Mouse (Mus musculus) cerebral cortex, adult 2 months (tissue): ENCODE results near the gene Slc27a4.

Source experiments
- WGBS: fragments of 180-500 bp; shearing (Covaris S2); methylation state at CpG from one replicate; pipeline ENCODE4 v1.1.7; 2018; 5-methylcytosine and 5-hydroxymethylcytosine counted together

Slc27a4 gene

DNA sequence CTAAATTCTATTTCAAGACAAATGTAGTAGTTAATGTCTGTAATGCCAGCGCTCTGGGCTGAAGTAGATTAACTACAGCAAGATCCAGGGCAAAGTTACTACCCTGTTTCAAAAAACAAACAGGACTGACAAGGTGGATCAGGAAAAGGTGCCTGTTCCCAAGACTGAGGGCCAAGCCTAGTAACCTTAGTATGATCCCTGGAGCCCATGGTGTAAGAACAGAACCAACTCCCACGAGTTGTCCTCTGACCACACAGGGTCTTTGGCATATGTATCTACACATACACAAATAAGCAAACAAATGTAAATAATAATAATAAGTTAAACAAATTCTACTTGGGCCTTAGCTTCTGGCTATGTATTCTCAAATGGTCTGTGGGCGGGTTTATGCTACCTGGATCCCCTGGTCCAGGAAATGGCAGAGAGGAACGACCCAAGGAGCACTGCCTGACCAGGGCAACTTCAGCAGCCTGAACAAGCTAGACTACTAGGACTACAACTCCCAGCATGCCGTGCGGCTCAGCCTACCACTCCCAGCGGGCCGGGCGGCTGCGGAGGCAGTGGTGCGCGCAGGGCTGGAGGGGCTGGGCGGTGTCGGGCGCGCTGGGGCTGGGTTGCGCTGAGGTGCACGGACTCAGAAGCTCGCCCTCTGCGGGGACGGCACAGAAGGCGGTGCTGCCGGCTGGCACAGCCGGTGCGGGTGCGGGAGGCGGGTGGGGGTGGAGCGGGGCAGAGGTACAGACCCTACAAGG is at the start of gene Slc27a4:
Slc27a4 (plus strand) TSS at position 560 of the 752 bp plus-strand sequence.
- WGBS: 5% methylated on average over 28 of the region's 28 CpGs

GRCm38 (mm10) chr2:29764831-29765230 is 37.6 kb upstream of the Slc27a4 start:
- WGBS: 0% methylated on average over 1 of the region's 1 CpGs

- 73% methylated on average over 11 of the region's 11 CpGs for WGBS
Measured at GRCm38 (mm10) chr2:29767976-29768709, 34.3 kb upstream of the Slc27a4 start.

DNA sequence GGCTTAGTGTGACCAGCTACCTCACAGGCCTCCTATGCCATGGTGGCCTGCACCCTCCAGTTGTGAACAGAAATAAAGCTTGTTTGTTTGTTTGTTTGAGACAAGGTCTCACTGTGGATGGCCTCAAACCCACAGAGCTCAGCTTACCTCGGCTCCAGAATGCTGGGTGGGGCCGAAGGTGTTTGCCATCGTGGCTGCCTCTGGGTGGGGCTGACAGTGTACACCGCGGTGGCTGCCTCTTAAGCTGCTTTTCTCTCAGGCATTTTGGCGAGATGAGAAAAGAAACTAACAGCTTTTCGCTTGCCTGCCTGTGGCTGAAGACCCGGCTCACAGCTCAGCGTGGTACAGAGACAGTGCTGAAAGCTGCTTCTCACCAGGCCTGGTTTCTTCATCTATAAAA is 33.5 kb upstream of the Slc27a4 start:
- WGBS: 69% methylated on average over 9 of the region's 9 CpGs

GRCm38 (mm10) chr2:29771611-29772461 is 30.6 kb upstream of the Slc27a4 start:
- 77% methylated on average over 8 of the region's 8 CpGs for WGBS

GRCm38 (mm10) chr2:29773323-29773722 is 29.1 kb upstream of the Slc27a4 start:
- 94% methylated on average over 4 of the region's 4 CpGs for WGBS

DNA sequence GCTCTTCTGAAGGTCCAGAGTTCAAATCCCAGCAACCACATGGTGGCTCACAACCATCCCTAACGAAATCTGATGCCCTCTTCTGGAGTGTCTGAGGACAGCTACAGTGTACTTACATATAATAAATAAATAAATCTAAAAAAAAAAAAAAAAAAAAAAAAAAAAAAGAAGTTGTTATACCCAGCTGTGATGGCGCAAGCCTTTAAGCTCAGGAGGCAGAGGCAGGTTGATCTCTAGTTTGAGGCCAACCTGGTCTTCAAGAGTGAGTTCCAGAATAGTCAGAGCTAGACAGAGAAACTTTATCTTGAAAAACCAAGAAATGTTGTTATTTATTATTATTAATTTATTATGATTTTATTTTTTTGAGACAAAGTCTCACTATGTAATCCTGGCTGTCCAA is 21.2 kb upstream of the Slc27a4 start:
- 94% methylated on average over 2 of the region's 2 CpGs for WGBS

DNA sequence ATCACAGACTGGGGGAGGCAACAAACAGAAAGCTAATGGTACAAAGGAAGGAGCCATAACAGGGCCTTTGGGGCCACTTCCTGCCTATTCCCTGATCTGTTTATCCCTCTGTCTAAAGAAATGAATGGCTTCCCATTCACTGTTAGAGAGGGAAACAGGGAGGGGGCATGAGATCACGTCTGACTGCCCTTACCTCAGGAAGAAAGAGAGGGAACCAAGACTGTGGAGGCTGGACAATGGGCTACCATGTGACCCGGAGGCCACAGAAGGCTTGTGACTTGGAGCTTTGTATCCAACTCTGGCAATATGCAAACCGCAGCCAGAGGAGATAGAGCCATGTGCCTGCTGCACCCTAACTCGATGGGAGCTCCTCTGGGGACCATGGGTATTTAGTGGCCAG is 18.1 kb upstream of the Slc27a4 start:
- WGBS: 63% methylated on average over 4 of the region's 4 CpGs

- WGBS: 2% methylated on average over 31 of the region's 31 CpGs
Measured at GRCm38 (mm10) chr2:29787104-29787917, 15.1 kb upstream of the Slc27a4 start, which contains the start of gene Coq4. Coq4 (plus strand) TSS chr2:29787493.

- 1% methylated on average over 45 of the region's 45 CpGs for WGBS
Measured at GRCm38 (mm10) chr2:29787937-29788681, 14.3 kb upstream of the Slc27a4 start, which contains the start of gene Trub2. Trub2 (minus strand) TSS chr2:29788502.

GRCm38 (mm10) chr2:29792772-29793487 is 9.5 kb upstream of the Slc27a4 start:
- 87% methylated on average over 2 of the region's 2 CpGs for WGBS

DNA sequence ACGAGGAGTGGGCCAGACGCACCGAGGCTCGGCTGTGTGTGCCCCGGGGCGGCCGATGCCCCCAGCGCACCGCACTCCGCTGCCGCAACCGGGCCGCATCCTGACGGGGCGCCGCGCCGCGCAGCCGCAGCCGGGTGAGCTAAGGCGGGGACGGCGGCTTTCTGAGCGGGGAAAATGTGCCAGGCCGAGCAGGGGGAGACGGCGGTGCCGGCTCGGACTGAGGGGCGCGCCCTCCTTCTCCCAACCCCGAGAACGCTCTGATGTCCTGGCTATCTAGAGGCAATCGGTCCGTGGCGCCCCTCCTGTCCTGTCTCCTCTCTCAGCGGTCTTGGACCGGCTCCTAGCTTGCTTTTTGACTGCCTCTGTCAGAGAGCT is 380 bp downstream of the Slc27a4 start:
- under 1% methylated on average over 38 of the region's 39 CpGs for WGBS

GRCm38 (mm10) chr2:29803400-29803831 is 982 bp downstream of the Slc27a4 start:
- WGBS: 13% methylated on average over 6 of the region's 6 CpGs

- whole genome bisulfite sequencing: 79% methylated on average over 11 of the region's 11 CpGs
Measured at GRCm38 (mm10) chr2:29815678-29816371, 13.4 kb downstream of the Slc27a4 start.

DNA sequence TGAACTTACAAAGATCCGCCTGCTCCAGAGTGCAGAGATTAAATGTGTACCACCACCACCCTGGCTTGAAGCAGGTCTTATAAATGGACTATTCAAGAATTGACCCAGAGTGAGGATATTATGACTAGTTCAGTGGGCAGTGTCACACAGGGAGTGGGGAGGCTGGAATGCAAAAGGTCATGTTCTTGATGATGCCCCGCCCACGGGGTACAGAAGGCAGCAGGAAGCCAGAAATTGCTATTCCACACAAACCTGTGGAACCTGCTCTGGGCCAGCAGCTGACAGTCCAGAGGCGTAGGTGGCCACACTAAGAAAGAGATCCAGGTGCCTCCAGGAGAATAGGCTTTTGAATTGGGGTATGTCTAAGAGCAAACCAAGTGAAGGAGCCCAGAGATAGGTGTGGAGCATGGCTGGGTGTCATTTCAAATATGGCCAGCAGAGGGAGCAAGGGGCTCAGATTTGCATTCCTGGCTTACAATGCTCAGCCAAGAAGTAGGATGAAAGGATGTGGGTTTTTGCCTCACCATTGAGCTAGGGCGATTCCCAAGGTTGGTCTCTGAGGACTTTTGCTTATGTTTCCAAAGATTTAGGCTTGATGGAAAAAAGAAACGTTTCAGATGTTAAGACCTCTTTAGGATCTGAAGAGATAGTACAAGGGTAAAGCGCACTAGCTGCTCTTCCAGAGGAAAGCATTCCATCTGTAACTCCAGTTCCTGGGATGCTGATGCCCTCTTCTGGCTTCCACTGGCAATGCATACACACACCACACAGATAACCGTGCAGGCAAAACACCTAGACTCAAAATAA is 15.2 kb downstream of the Slc27a4 start:
- 33% methylated on average over 8 of the region's 8 CpGs for WGBS

DNA sequence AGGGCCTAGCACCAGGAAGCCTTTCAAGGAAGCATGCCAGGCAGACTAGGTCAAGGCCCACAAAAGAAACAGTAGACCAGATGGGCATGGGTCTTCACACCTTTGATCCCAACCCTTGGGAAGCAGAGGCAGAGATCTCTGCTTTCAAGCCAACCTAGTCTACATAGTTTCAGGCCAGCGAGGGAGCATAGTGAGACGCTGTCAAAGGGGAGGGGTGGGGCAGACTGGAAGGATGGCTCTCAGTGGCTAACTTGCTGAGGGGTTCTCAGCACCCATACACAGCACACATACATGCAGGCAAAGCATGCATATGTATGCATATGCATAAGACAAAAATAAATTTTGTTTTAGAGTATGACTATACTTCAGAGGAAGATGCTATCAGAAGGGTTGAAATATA is 16.9 kb downstream of the Slc27a4 start:
- WGBS: 23% methylated on average over 2 of the region's 2 CpGs

DNA sequence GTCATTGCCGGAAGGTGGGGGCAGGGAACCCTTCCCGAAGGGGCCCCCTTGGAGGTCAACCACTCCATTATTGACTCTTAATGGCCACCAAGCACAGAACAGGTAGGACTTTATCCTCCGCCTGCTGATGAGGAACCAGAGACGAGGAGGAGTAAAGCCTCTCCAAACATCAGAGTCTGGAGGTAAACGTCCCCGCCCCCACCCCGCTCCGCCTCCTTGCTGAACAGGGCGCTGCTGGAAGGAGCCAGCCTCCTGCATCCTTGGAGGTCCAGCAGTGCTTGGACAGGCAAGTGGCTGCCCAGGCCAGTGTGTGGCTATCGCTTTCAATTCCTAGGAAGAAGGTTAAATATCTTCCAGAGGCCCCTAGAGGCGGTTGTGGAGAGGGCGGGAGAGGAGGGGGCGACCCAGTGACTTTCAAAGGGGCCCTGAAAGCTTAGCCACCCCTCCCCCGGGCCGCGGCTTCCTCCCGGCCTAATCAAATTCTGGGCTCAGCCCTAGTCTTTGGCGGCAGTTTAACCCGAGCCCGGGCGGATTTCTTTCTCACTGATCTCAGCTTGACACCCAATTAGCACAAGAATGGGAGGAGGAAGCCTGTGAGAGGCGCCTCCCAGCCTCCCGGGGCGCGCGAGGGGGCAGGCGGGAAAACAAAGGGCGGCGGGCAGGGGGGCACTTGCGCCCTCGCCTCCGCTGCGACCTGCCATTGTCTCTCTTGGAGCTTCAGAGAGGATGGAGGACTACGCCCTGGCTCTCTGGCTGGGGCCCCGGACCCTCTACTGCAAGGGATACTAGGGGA is 17.8 kb downstream of the Slc27a4 start, which contains the start of gene Urm1:
Urm1 (plus strand) TSS at position 51 of the 793 bp plus-strand sequence.
- 2% methylated on average over 35 of the region's 35 CpGs for WGBS
